Mouse (Mus musculus): ENCODE measurements around the gene Atp8b3.

The Atp8b3 gene

GRCm38 (mm10) chr10:80568876-80569275, 30.0 kb upstream of the Atp8b3 start:
- DNase-seq (ENCODE audit: low spot score), result no peak

- peak; percentile 85 for DNase-seq (ENCODE audit: low spot score)
These were observed 27.6 kb upstream of the Atp8b3 start for GRCm38 (mm10) chr10:80566375-80567092.

DNA sequence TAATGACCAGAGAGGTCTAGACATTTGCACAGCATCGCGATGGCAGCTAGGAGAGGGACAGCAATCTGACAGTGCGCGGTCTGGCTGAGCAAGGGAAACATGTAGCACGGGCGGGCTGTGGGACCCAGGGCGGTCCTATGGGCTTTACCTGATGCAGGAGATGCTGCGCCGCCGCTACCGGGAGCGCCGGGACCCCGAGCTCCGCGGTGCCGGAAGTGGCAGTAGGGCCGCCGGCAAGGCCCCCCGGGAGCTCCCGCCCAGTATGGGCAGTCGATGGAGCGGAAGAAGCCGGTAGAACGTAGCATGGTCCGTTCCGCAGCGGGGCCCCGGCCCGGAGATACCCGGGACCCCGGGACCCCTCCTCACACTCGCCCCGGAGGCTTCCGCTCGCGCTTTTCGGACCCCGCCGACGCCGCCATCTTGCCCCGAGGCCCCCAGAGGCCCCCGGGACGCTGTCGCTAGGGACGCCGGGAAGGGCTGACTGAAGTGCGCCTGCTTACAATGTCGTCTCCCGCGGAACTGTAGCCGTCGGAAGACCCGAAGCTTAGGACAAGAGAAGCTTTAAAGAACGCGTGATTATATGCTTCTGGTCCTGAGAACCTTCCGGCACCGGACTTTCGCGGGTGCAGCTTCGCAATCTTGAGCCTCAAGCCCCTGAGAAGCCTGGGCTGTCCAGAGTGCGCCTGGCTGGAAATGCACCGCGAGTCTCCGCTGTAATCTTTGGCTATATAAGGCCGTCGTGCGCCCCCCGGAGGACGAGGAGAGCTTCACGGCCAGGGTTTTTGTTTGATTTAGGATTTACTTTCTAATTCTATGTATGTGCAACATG, 22.4 kb upstream of the Atp8b3 start, which contains the start of gene Rexo1:
Rexo1 (minus strand) TSS at position 445 of the 829 bp plus-strand sequence.
- peak; percentile 91 for DNase-seq (ENCODE audit: low spot score)

- no peak for DNase-seq (ENCODE audit: low spot score)
These were observed 21.7 kb upstream of the Atp8b3 start for GRCm38 (mm10) chr10:80560621-80561020.

DNA sequence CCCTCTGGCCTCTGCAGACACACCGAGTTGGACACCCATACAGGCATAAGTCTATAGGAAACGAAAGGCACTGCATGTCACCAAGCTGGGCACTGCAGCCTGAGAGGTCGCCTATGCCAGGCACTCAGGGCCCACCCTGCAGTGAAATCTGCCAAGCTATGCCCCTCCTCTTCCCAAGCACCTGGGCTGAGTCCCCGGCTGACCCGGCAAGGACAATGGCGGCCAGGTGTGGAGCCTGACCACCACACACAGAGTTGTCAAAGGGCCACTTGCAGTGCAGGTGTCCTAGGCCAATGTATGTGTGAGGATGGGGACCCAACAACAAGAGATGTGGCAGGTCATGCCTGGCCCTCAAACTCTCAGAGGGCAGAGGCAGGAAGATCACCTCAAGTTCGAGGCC, 20.5 kb upstream of the Atp8b3 start:
- DNase-seq (ENCODE audit: low spot score), result no peak

DNA sequence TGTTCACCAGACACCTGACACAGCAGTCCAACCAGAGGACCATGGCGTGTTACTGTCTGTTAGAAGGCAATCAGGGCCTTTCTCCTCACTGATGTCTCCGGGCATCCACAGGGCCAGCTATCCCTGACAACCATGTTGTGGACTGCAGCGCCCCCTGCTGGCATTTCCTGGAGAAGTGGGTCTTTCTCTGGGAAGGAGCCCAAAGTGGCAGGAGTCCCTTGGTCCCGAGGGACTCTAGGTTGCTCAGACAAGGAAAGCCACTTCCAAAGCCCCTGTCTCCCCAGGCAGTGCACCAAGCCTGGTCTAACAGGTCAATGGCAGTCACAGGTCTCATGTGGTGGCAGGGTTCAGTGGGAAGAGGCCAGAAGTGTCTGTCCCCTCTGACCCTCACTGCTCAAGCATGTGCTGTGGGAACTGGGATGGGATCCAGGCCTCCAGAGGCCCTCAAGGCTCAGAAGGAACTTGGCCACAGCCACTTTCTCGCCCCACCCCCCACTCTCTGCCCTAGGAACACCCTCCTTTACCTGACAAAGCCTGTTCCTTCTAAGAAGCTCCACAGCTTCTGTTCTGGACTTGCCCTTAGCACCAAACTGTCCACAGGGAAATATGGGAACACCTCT, 18.5 kb upstream of the Atp8b3 start:
- DNase-seq (ENCODE audit: low spot score), result peak; percentile 69

- no peak for DNase-seq (ENCODE audit: low spot score)
These were observed 15.1 kb upstream of the Atp8b3 start for GRCm38 (mm10) chr10:80553997-80554396.

DNA sequence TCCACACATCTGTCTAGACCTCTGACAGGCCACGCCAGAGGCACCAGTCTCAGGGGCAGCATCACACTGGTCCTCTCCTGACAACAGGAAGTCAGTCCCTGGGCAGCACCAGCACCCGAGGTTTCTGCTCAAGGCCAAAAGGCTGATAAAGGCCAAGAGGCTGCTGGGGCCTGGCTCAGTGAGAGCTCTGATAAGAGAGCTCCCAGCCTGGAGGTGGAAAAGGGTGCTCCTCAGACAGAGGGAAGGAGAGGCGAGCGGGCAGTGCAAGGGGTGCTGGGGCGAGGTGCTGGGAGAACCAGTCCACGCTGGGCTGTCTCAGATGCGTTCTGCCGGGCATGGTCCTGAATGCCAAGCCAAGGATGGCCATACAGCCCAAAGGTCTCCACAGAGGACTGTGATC, 14.7 kb upstream of the Atp8b3 start:
- no peak for DNase-seq (ENCODE audit: low spot score)

DNA sequence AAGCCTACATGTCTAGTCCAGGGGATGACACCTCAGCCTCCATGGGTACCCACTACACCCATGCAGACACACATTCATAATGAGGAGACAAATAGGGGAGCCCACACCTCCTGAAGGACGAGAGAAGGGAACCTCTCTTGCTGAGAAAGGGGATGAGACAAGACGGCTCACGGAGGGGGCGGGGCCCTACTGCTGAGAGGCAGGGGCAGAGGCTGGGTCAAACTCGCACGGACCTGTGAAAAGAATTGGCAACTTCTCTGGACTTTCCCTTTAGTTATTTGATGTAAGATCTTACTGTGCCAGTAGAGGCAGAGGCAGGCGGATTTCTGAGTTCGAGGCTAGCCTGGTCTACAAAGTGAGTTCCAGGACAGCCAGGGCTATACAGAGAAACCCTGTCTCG, 13.4 kb upstream of the Atp8b3 start:
- DNase-seq (ENCODE audit: low spot score), result no peak

DNA sequence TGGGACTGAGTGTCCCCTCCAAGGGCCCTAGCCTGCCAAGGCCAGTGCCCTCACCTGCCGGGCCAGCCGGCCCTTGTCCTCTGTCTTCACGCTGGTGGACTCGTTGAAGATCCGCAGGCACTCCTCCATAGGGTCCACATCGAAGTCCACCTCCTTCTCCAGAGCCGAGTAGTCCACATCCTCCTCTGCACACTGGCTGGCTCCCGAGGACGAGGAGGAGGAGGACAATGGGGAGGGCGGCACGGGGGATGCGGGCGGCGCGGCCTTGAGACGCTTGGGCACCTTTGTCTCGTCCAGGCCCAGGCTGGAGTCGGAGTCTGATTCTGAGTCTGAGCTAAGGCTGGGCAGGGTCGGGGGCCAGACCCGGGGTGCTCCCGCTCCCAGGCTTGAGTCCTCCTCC, 10.4 kb upstream of the Atp8b3 start:
- DNase-seq (ENCODE audit: low spot score), result no peak

DNA sequence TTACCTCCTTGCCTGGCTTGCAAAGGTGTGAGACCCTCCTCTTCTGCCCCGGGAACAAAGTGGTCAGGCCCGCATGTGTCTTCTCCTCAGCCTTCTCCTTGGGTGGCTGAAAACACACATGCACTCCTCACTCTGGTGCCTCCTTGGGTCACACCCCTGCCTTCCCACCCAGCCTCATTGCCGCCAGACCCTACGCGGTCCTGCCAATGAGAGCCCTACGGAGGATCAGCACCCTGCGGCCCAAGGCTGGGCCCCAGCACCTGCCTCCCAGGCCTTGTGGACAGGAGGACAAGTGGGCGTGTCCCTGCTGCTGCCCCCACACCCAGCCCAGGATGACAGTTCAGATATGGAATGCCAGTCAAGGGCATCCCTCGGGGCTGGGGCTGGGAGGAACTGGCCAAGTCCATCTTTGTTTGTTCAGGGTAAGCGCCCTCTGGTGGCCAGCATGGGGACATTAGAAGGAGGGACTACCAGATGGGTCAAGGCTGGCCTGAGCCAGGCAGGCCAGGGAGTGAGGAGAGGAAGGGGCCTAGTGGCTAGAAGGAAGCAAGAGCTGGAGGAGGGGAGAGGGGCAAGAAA, 9.6 kb upstream of the Atp8b3 start:
- peak; percentile 60 for DNase-seq (ENCODE audit: low spot score)

GRCm38 (mm10) chr10:80547539-80547938, 8.6 kb upstream of the Atp8b3 start:
- DNase-seq (ENCODE audit: low spot score), result no peak

GRCm38 (mm10) chr10:80546945-80547344, 8.0 kb upstream of the Atp8b3 start:
- no peak for DNase-seq (ENCODE audit: low spot score)

DNA sequence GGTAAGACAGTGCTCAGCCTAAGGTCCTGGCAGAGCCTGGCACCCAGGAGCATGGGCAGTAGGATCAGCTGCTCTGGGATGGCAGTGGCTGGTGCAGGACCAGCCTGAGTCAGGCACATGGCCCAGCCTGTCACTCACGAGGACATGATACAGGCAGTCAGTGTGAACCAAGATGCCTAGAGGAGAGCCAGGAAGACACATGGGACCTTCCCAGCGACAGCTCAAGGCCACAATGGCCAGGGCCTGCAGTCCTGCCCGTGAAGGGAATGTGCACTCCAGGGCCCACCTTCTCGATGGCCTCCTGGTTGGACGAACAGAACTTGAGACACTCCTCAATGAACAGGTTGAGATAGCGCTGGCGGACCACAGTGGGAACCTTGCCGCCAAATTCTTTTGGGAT, 6.7 kb upstream of the Atp8b3 start:
- DNase-seq (ENCODE audit: low spot score), result no peak

DNA sequence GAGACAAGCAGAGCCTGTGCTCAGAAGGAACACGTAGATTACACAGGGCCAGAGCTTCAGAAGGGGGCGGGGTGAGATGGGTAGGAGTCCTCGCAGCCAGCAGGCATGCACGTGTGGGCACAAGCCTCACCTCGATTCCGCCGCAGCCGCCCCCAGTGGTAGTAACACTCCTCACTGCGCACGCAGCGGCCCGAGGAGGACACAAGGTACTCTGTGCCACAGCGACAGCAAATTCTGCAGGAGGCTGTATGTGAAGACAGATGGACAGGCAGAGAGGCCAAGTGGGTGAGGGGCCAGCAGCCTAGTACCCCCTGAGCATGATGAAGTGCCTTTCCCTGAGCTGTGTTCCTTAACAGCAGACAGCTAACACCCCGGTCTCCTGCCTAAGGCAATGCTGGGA, 4.9 kb upstream of the Atp8b3 start:
- no peak for DNase-seq (ENCODE audit: low spot score)

GRCm38 (mm10) chr10:80539493-80539892, 569 bp upstream of the Atp8b3 start:
- DNase-seq (ENCODE audit: low spot score), result no peak

DNA sequence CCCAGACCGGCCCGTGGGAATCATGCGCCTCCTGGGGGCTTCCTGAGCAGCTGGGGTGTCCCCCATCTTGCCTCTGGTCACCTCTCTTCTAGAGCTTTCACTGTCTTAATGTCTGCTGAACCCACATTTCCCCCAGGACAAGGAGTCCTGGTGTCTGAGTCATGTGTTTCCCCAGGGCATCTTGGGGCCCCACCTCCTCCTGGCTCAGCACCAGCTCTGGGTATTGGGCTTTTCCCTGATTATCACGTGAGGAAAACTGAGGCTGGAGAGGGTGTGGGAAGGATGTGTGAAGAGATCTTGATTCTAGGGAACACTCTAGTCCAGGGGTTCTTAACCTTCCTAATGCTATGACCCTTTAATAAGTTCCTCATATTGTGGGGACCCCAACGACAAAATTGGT, 744 bp downstream of the Atp8b3 start:
- no peak for DNase-seq (ENCODE audit: low spot score)

DNA sequence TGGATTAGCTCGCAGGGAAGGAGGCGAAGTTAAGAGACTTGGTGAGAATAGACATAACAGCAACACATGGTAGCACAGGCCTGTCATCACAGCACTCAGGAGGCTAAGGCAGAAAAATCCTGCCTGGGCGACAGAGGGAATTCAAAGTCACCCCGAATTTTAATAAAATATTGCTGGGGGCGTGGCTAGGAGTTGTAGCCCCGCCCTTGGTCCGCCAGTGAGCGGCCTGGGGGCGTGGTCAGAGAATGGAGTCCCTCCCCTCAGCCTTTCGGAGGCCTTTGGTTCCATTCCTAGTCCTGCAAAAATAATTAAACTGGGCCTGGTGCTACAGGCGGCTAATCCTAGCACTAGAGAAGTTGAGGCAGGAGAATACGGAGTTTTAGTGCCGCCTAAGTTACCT, 3.2 kb downstream of the Atp8b3 start:
- no peak for DNase-seq (ENCODE audit: low spot score)

DNA sequence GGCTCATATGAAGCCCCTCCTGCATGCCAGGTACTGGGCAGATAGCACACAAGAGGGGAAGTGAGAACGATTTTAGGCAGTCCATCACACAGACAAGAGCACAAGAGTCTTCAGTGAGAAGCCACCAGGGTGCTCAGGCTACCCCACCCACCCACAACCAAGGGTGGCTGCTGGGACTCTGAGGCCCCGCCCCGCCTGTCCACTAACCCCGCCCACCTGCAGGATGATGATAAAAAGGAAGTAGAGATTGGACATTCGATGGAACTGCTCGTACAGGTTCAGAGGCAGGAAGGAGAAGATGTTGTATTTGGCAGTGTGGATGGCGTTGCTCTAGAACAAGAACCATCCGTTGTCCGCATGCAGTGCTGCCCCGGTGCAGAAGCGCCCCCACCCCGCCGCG, 3.9 kb downstream of the Atp8b3 start:
- DNase-seq (ENCODE audit: low spot score), result no peak

GRCm38 (mm10) chr10:80533704-80534103, 5.2 kb downstream of the Atp8b3 start:
- DNase-seq (ENCODE audit: low spot score), result no peak

DNA sequence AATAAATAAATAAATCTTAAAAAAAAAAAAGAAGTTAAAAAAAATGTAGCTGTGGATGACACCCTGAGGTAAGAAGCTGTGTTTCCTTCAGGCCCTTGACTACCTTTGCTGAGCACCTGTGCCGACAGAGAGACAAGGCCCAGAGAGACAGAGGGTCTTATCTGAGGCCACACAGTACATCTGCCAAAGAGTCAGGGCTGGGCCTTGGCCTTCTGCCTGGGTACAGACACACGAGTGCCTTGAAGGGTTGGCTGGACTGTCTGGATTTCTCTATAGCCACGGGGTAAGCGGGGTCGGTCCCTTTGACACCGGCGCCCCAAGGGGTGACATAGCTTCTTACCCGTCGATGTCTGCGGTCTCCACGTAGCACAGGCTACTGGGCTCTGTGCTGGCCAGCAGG, 6.1 kb downstream of the Atp8b3 start:
- DNase-seq (ENCODE audit: low spot score), result no peak

DNA sequence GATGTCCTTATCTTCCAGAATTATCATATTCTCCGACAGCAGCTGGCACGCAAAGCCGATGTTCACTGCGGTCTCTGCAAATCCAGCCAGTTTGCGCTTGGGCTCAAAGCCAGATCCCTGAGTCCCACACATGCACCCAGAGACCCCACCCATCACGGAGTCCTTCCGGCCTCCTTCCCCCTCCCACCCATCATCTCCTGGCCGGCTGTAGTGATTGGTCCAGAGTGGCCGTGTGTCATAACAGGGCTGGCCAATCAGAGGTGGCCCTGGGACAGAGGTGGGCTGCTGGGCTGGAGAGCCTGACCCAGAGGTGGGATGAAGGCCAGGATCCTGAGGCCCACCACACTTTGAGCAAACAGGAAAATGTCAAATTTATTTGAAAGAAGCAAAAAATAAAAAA, 12.8 kb downstream of the Atp8b3 start:
- no peak for DNase-seq (ENCODE audit: low spot score)

DNA sequence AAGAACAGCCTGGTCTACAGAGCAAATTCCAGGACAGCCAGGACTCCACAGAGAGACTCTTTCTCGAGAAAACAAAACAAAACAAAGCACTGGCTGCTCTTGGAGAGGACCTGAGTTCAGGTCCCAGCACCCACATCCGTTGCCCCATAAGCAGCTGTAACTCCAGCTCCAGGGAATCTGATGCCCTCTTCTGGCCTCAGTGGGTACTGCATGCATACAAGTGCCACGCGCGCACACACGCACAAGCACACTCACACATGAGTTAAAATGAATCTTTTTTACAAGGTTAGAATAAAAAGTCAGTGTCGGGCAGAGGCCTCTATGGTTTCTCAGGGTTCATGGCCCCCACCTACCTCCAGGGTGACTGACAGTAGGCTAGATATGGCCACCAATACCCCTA, 15.6 kb downstream of the Atp8b3 start:
- DNase-seq (ENCODE audit: low spot score), result no peak

Measured in urinary bladder, postnatal 25 days (tissue).